Mouse (Mus musculus) liver, embryonic 14.5 days (tissue): ENCODE measurements around the gene Ctnnd2. TPM values are rescaled to one million over a fixed set of nuclear protein-coding genes. Genes with fewer than 3 reads are reported as not detected.

Experiments used
- ATAC-seq: fragments of 200-750 bp; cut with Nextera tagmentation; 2 replicates; pipeline ENCODE4 v1.8.0; 2017; ENCODE audit warnings: moderate number of reproducible peaks, mild to moderate bottlenecking, moderate library complexity; ENCODE audit not compliant: insufficient read depth
- DNase-seq, 3 experiments: peaks; one replicate each; pipeline ENCODE4 v3.0.0-alpha.2; 2012 to 2013; ENCODE audit warnings: low read depth in 3 of 3, low spot score in 3 of 3
- H3K27ac ChIP-seq: fragments of 300-500 bp; sonication (generic); 2 replicates; pipeline ENCODE4 v1.5.1; 2014; ENCODE audit warnings: moderate library complexity, mild to moderate bottlenecking, control low read depth, inconsistent platforms
- H3K27me3 ChIP-seq: fragments of 300-500 bp; sonication (generic); 2 replicates; pipeline ENCODE4 v1.6.1; 2014; ENCODE audit warnings: mild to moderate bottlenecking, low read length, moderate library complexity; ENCODE audit not compliant: control insufficient read depth, insufficient read depth
- H3K36me3 ChIP-seq: fragments of 300-500 bp; sonication (generic); replicated peaks from 2 replicates; pipeline ENCODE4 v1.6.1; 2014; ENCODE audit warnings: low read depth; ENCODE audit not compliant: control insufficient read depth, insufficient read depth
- H3K4me1 ChIP-seq, 2 experiments: fragments of 200-500 bp in 1 of 2; fragments of 300-500 bp in 1 of 2; sonication (generic) in 1 of 2; replicated peaks; 2 replicates each; pipeline ENCODE4 v1.6.1; 2012 to 2014; ENCODE audit warnings: antibody characterized with exemption in 1 of 2, inconsistent platforms in 1 of 2, low read length in 1 of 2; ENCODE audit not compliant: control insufficient read depth in 2 of 2, insufficient read depth in 2 of 2
- H3K4me2 ChIP-seq: fragments of 300-500 bp; sonication (generic); 2 replicates; pipeline ENCODE4 v1.6.1; 2014; ENCODE audit warnings: low read depth, mild to moderate bottlenecking, control low read depth, moderate library complexity
- H3K4me3 ChIP-seq, 2 experiments: fragments of 200-500 bp in 1 of 2; fragments of 300-500 bp in 1 of 2; sonication (generic) in 1 of 2; 2 replicates each; pipeline ENCODE4 v1.5.1; 2012 to 2014; ENCODE audit warnings: low read depth in 2 of 2, low read length in 2 of 2, mild to moderate bottlenecking in 2 of 2, control low read depth in 1 of 2, inconsistent platforms in 1 of 2, moderate library complexity in 1 of 2; ENCODE audit not compliant: insufficient read depth in 1 of 2
- H3K9ac ChIP-seq: fragments of 300-500 bp; sonication (generic); replicated peaks from 2 replicates; pipeline ENCODE4 v1.6.1; 2014; ENCODE audit warnings: mild to moderate bottlenecking, control low read depth, moderate library complexity
- H3K9me3 ChIP-seq: fragments of 300-500 bp; sonication (generic); 2 replicates; pipeline ENCODE4 v1.6.1; 2016; ENCODE audit warnings: low read length, mixed read lengths; ENCODE audit not compliant: control insufficient read depth
- CTCF ChIP-seq: IDR thresholded peaks from 2 replicates; pipeline ENCODE4 v1.5.1; 2016; ENCODE audit warnings: antibody characterized with exemption, low read depth, control low read depth
- EP300 ChIP-seq: IDR thresholded peaks from 2 replicates; pipeline ENCODE4 v1.6.1; 2016; ENCODE audit warnings: antibody characterized with exemption, low read depth
- WGBS: fragments of 180-500 bp; shearing (Covaris S2); extraction: QIAGEN DNeasy Blood & Tissue Kit; methylation state at CpG from one replicate; pipeline ENCODE4 v1.1.7; 2014; ENCODE audit not compliant: insufficient replicate concordance; 5-methylcytosine and 5-hydroxymethylcytosine counted together
- polyA plus RNA-seq, 2 experiments: library from polyadenylated mRNA; depleted of rRNA in 1 of 2; stranded (reverse) in 1 of 2; unstranded in 1 of 2; fragments of >200 nt; fragmentation: Nextera tagmentation in 1 of 2; extraction: Ambion mirVana in 1 of 2; gene quantifications; 2 replicates each; pipeline versions ENCODE4 v1.2.1 to v1.2.3; 2012 to 2014

Gene Ctnnd2
- polyA plus RNA-seq, 2 experiments = 0.09 to 0.11 TPM

DNA sequence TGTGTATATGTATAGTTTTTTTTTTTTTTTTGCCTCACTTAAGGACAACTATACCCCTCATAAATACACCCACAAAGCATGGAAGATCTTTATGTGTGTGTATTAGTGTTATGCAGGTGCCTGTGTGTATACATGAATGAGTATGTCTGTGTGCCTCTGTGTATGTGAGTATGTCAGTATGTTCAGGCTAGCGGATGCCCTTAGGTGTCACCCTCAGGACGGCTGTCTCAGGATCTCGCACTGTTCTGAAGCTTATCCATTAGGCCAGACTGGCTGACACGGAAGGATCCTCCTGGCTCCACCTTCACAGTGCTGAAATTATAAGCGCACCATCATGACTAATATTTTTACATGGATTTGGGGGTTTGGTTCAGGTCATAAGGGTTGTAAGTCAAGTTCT lies 202.5 kb downstream of the Ctnnd2 start:
- WGBS = 71% methylated on average over 5 of the region's 5 CpGs
- Histone ChIP-seq H3K4me1 (no peaks in the 10 kb centered on the region), H3K36me3 (no peaks in the 10 kb centered on the region), H3K27me3 (no peaks in the 10 kb centered on the region), H3K4me2 (no peak overlapping the region), H3K9me3 (no peaks in the 10 kb centered on the region), H3K27ac (no peak overlapping the region), H3K4me3 (no peak overlapping the region), H3K9ac (no peak overlapping the region)
- no peak for TF ChIP-seq EP300
- no peak for TF ChIP-seq CTCF
- DNase-seq (no peak), ATAC-seq (no peak)

DNA sequence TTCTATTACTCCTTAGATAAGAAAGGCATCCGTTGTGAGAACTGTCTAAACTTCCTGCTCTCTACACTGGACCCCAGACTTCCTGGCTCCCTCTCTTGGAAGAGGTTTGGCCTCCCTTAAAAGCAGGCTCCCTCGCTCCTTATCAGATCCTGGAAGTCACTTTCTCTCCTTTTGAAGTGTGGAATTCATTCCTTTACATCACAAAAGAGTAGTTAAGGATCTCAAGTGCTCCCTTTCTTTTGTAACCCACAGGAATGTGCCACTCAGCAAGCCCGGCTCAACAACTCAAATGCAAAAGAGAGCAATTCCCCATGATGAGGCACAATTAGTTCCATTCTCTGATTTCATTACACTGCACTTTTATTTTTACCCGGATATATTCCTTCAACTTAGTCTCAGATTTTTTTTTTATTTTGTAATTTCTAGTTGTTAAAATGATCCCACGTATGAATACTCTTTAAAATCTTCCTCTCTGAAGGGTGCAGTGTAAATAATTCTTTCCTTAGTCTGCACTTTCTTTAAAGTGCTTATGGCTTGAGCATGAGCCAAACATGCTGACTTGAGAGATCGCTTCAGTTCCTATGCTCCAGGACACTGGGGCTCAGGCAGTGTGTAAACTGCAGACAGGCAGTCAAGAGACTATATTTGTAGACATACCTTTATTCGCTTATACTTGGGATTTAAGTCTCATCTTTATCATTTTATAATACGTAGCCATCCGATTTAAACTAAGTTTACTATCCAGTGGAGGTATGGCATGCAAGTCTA lies 210.9 kb downstream of the Ctnnd2 start:
- 26% methylated on average over 9 of the region's 9 CpGs for WGBS
- no peak overlapping the region for H3K4me2 ChIP-seq
- no peaks in the 10 kb centered on the region for H3K27me3 ChIP-seq
- DNase-seq (no peak), ATAC-seq (no peak)
- no peak for TF ChIP-seq CTCF
- TF ChIP-seq EP300 = no peak
- no peak overlapping the region for H3K4me3 ChIP-seq
- no peak overlapping the region for H3K27ac ChIP-seq
- H3K9me3 ChIP-seq = no peaks in the 10 kb centered on the region
- no peak overlapping the region for H3K9ac ChIP-seq
- H3K4me1 ChIP-seq = no peaks in the 10 kb centered on the region
- no peaks in the 10 kb centered on the region for H3K36me3 ChIP-seq

- DNase-seq (no peak), ATAC-seq (no peak)
- WGBS = 67% methylated on average over 5 of the region's 5 CpGs
Measured at GRCm38 (mm10) chr15:30384386-30384785, 212.0 kb downstream of the Ctnnd2 start.

GRCm38 (mm10) chr15:30386489-30386888 lies 214.1 kb downstream of the Ctnnd2 start:
- no peak for ATAC-seq
- H3K4me1 ChIP-seq = no peaks in the 10 kb centered on the region
- H3K36me3 ChIP-seq = no peaks in the 10 kb centered on the region
- H3K27me3 ChIP-seq = no peaks in the 10 kb centered on the region
- H3K9me3 ChIP-seq = no peaks in the 10 kb centered on the region
- H3K4me3 ChIP-seq = no peak overlapping the region
- TF ChIP-seq EP300 = no peak
- no peak for TF ChIP-seq CTCF
- no peak overlapping the region for H3K27ac ChIP-seq
- DNase-seq = no peak
- no peak overlapping the region for H3K9ac ChIP-seq
- no peak overlapping the region for H3K4me2 ChIP-seq

More at GRCm38 (mm10) chr15:30384386-30384785, 212.0 kb downstream of the Ctnnd2 start:
- H3K4me1 ChIP-seq = no peaks in the 10 kb centered on the region
- H3K4me2 ChIP-seq = no peak overlapping the region
- TF ChIP-seq CTCF (no peak), EP300 (no peak)
- no peak overlapping the region for H3K27ac ChIP-seq
- no peaks in the 10 kb centered on the region for H3K36me3 ChIP-seq
- H3K9me3 ChIP-seq = no peaks in the 10 kb centered on the region
- no peaks in the 10 kb centered on the region for H3K27me3 ChIP-seq
- no peak overlapping the region for H3K4me3 ChIP-seq
- no peak overlapping the region for H3K9ac ChIP-seq

GRCm38 (mm10) chr15:30387244-30387643 lies 214.9 kb downstream of the Ctnnd2 start:
- ATAC-seq = no peak
- H3K9ac ChIP-seq = no peak overlapping the region

More at GRCm38 (mm10) chr15:30387244-30387643, 214.9 kb downstream of the Ctnnd2 start:
- no peak for DNase-seq
- no peak for TF ChIP-seq CTCF
- TF ChIP-seq EP300 = no peak
- no peaks in the 10 kb centered on the region for H3K27me3 ChIP-seq
- no peak overlapping the region for H3K4me3 ChIP-seq
- H3K4me1 ChIP-seq = no peaks in the 10 kb centered on the region
- no peak overlapping the region for H3K27ac ChIP-seq
- no peak overlapping the region for H3K4me2 ChIP-seq
- no peaks in the 10 kb centered on the region for H3K9me3 ChIP-seq
- WGBS = 36% methylated on average over 6 of the region's 6 CpGs
- no peaks in the 10 kb centered on the region for H3K36me3 ChIP-seq
